Mouse (Mus musculus) megakaryocyte, adult 5-6 weeks (primary cell): Measurements from ENCODE around the gene Gm20518. TPM values are rescaled to one million over a fixed set of nuclear protein-coding genes. Genes with fewer than 3 reads are reported as not detected.

ENCODE experiments used
- ATAC-seq: 2 replicates; pipeline ENCODE4 v1.8.0; 2016; ENCODE audit warnings: mild to moderate bottlenecking, inconsistent platforms; ENCODE audit not compliant: poor library complexity, severe bottlenecking
- total RNA-seq, 2 experiments: library from RNA; stranded (forward) in 1 of 2; stranded (reverse) in 1 of 2; fragments of 153-499, 151-499 nt in 1 of 2; fragments of 221-1000, 200-1000 nt in 1 of 2; gene quantifications; 2 replicates each; pipeline versions ENCODE4 v1.2.3 to v1.2.4; 2015 to 2017

The Gm20518 gene
- total RNA-seq, 2 experiments from 2014 or later: 0.37 to 0.96 TPM

GRCm38 (mm10) chr16:17898462-17898861 is 7.0 kb upstream of the Gm20518 start, which contains the start of the genes Dgcr2 and Tssk2:
TSS of gene Dgcr2 (minus strand) at chr16:17898562.
TSS of gene Tssk2 (plus strand) at chr16:17898637.
- ATAC-seq: no peak

DNA sequence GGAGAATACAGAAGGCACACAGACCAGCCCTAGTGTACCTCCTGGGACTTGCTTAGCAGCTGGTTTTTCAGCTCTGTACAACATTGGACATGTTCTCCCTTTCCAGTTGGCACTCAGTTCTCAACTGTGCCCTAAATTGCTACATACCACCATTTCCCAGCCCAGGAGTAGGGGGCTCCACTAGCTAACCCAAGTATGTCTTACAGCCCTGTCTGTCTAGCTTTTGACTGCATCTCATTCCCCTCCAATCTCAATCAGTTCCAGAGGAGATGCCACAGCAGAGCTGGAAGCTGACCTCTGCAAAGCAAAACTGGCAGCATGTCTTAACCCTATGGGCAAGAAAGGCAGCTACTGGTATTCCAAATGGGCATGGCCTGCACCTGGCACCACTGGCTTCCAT is 4.6 kb upstream of the Gm20518 start:
- no peak for ATAC-seq

DNA sequence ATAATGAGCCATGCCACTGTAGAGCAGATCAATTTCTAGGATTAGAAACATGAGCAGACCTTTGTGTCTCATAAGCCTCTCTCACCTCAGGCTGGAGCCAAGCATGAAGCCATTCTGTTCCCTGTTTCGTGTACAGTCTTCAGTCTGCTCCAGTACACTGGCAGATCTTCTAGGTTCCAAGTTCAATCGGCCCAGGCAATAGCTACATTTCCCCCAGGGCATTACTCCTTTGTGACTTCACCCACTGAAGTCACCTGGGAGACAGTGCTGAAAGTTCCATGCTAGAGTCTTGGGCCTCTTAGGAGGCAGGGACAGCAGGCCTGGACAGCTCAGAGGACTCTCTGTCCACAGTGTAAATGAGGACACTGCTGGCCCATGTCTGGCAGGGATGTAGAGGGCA is 2.5 kb upstream of the Gm20518 start, which contains the start of gene Tssk1:
Tssk1 (plus strand) TSS at position 301 of the 400 bp plus-strand sequence.
- no peak for ATAC-seq

DNA sequence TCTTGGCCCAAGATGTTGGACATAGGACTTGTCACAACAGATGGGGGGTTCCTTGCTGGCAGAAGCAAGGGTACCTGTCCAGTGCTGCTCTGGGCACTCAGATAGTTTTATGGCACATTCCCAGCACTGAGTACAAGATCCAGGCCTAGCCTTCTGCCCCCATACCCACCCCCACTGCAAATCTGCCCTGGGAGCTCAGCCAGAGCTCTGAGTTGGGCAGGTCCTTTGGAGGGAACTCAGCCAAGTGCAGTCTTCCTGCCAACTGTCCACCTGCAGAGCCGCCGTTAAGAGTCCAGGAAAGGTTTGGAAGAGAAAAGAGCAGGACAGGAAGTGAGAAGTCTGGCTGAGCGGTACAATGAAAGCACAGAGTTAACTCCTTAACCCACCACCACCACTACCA is 1.1 kb upstream of the Gm20518 start:
- no peak for ATAC-seq

DNA sequence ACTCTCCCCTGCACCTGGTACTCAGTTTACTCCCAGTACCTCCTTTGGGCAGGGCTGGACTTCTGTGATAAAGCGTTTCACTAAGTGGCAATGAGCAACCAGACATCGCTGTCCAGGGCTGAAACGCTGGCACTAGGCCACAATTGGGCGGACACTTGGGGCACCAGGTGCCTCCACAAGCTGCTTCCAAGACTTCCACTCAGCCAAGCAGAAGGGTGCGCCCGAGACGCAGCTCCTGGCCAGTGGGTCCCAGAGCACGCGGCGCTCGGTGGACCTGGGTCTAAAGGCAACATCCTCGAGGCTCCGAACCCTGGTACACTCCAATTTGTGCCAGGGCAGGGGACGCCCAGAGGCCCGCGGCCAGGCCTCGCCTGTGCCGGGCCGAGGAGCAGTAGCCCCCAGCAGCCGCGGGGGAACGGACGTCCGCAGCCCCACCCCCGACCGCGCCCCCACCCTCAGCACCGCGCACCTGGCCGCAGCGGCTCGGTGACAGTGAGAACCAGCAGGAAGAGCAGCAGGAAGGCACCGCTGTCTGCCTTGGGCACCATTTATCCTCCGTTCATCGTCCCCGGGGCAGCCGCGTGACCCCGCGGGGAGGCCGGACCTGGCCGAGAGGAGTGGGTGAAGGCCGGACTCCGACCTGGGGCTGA is 429 bp downstream of the Gm20518 start:
- peak; percentile 26 for ATAC-seq

- ATAC-seq: no peak
Measured at GRCm38 (mm10) chr16:17890342-17890727, 1.1 kb downstream of the Gm20518 start.

DNA sequence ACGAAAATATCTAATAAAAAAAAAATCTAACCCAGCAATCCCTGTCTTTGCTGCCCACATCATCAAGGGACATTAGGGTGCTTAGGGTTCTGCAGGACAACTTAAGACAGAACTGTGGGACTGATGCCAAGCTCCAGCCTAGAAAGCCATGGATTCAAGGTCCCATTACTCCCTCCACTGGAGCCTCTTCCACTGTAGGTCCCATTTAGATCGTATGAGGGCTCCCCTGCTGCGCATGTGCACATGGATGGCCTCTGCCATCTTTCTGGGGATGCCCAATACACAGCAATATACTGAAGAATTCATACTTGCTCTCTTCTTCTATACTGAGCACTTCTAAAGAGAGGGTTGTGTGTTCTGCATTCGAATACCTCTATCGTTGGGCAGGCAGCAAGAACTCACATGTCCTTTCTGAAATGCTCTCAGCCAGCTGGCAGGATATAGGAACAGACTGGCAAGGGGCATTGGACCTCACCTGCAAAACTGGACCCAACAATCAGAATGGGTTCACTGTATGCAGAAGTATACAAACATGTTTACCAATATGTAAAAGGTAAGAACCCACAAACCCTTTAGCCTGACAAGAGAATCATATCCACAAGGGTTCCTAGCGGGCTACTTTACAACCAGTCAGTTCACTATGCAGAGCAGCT is 1.7 kb downstream of the Gm20518 start:
- no peak for ATAC-seq

- ATAC-seq: no peak
Measured at GRCm38 (mm10) chr16:17884116-17884515, 7.4 kb downstream of the Gm20518 start.

DNA sequence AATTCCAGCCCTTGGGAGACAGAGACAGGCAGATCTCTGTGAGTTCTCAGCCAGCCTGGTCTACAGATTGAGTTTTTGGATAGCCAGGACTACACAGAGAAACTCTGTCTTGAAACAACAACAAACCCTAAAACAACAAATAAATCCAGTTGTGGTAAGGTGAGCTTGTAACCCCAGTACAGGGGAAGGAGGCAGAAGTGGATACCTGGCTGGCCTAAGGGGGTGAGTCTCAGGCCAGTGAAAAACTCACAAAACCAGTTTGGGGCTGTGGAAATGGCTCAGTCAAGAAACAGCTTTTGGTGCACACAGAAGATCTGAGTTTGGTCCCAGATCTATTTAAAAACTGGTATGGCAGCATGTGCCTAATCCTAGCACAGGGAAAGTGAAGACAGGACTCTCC is 9.3 kb downstream of the Gm20518 start:
- no peak for ATAC-seq

GRCm38 (mm10) chr16:17879571-17879970 is 11.9 kb downstream of the Gm20518 start:
- ATAC-seq: no peak

GRCm38 (mm10) chr16:17876096-17876495 is 15.4 kb downstream of the Gm20518 start:
- no peak for ATAC-seq

GRCm38 (mm10) chr16:17875174-17875573 is 16.3 kb downstream of the Gm20518 start:
- no peak for ATAC-seq

DNA sequence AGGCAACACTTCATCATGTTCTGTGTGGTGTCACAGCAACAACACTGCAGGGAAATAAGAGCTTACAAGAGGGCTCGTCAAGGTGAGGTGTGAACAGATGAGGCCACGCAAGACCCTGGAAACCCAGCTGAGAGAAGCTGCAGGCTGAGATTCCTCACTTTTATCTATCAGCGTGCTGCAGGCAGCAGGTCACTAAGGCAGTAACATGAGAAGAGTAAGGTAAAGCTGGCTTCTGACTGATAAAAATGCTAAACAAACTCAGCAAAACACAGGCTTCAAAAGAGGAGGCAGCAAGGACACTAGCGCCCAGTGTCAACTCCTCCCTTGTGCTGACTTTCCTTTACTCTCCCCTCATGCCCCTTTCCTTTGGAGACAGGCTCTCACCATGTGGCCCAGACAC is 18.5 kb downstream of the Gm20518 start:
- ATAC-seq: no peak

- ATAC-seq: no peak
Measured at GRCm38 (mm10) chr16:17871248-17871647, 20.2 kb downstream of the Gm20518 start.

DNA sequence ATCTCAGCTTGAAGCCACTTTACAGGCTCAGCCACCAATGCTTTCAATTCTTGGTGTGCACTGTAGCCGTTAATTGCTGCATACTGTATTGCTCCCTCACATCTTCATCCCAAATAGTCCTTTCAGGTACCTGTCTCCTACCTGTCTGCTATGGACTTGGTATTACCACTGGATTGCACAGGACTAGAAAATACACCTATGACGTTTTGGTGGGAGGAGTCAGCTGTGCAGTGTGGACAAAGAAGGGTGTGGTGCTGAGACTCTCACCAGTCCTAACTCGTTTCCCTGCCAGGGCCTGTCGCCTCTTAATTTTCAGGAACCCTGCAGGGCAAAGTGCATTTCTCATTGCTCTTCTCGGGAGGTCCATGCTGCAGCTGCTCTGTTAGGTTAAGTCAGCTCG is 25.7 kb downstream of the Gm20518 start:
- ATAC-seq: no peak

- no peak for ATAC-seq
Measured at GRCm38 (mm10) chr16:17865293-17865692, 26.2 kb downstream of the Gm20518 start.

DNA sequence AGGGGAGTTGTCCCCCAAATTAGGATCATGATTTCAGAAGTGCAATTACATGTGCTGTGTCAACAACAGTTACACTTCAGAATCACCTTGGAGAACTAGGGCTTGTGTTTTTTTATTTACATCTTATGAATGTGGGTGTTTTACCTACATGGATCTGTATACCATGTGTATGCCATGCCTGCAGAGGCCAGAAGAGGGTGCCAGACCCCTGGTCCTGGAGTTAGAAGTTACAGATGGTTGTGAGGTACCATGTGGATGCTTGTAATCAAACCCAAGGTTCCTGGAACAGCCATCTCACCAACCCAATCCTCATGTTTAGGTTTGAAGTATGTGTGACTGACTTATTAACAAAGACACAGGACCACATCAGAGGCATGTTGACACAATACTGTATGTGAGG is 32.9 kb downstream of the Gm20518 start:
- ATAC-seq: no peak

- no peak for ATAC-seq
Measured at GRCm38 (mm10) chr16:17857157-17857556, 34.3 kb downstream of the Gm20518 start.

GRCm38 (mm10) chr16:17853263-17853662 is 38.2 kb downstream of the Gm20518 start:
- ATAC-seq: no peak

DNA sequence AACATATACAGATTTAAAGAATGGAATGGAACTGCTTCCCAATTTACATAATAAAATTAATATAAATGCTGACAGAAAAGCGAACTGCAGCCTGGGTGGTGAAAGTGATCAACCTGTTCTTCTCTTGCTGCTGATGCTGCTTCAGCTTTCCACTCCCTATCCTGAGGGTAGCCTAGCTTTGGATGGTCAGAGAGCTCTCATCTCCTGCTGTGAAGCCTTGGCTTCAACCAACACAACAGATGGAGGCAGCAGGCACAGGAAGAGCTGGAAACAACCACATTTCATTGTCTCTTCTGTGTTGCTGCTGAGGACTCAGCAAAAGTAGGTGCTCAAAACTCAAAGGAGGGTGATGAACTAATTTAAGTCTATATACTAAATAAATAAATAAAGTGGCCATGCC is 39.6 kb downstream of the Gm20518 start:
- ATAC-seq: no peak

- no peak for ATAC-seq
Measured at GRCm38 (mm10) chr16:17851331-17851730, 40.1 kb downstream of the Gm20518 start.

GRCm38 (mm10) chr16:17849486-17849885 is 42.0 kb downstream of the Gm20518 start:
- no peak for ATAC-seq
